Mouse (Mus musculus): Measurements from ENCODE around the gene Gm9833.

DNA sequence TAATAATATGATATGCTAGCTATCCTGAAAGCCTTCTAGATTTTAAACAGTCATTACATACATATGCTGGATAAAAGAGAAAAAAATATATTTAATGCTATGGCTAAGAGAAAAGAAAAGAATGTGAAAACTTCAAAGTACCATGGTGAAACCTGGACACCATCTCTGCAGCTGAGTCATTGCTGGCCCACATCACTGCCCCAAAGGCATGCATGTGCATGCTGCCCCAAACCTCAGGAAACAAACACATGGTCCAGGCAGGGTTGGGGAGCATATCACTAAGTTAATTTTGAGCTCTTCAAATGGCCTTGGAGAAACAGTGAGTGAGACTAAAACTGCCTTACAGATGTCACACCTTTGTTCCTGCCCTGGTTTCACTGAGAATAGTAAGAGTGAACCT lies 17.8 kb upstream of the Gm9833 start:
- TF ChIP-seq EP300 (IDR thresholded peaks at IDR 0.05) (no peak), CTCF (IDR thresholded peaks at IDR 0.05) (no peak)
